Mouse (Mus musculus) intestine, postnatal 0 days (tissue): Measurements from ENCODE around the gene Rbm33. TPM values are rescaled to one million over a fixed set of nuclear protein-coding genes. Genes with fewer than 3 reads are reported as not detected.
A peak's percentile ranks its signal among the peaks of the same experiment; 100 is the strongest.

Experiments used
- ATAC-seq: fragments of 200-750 bp; cut with Nextera tagmentation; 2 replicates; pipeline ENCODE4 v1.8.0; 2017; ENCODE audit warnings: mild to moderate bottlenecking, moderate TSS enrichment, moderate library complexity
- H3K27ac ChIP-seq: fragments of 300-500 bp; sonication (generic); 2 replicates; pipeline ENCODE4 v1.5.1; 2014; ENCODE audit warnings: mild to moderate bottlenecking, low read depth, low read length, moderate library complexity
- H3K27me3 ChIP-seq: fragments of 300-500 bp; sonication (generic); replicated peaks from 2 replicates; pipeline ENCODE4 v1.6.1; 2014; ENCODE audit warnings: low read length, mixed read lengths; ENCODE audit not compliant: control insufficient read depth, insufficient read depth
- H3K36me3 ChIP-seq: fragments of 300-500 bp; sonication (generic); 2 replicates; pipeline ENCODE4 v1.6.1; 2014; ENCODE audit warnings: mild to moderate bottlenecking, moderate library complexity; ENCODE audit not compliant: control insufficient read depth, insufficient read depth
- H3K4me1 ChIP-seq: fragments of 300-500 bp; sonication (generic); replicated peaks from 2 replicates; pipeline ENCODE4 v1.6.1; 2014; ENCODE audit warnings: antibody characterized with exemption, low read length, mixed read lengths; ENCODE audit not compliant: control insufficient read depth, insufficient read depth
- H3K4me2 ChIP-seq: fragments of 300-500 bp; sonication (generic); replicated peaks from 2 replicates; pipeline ENCODE4 v1.6.1; 2014; ENCODE audit warnings: low read depth, mild to moderate bottlenecking, moderate library complexity
- H3K4me3 ChIP-seq: fragments of 300-500 bp; sonication (generic); 2 replicates; pipeline ENCODE4 v1.5.1; 2014; ENCODE audit warnings: low read depth, low read length
- H3K9ac ChIP-seq: fragments of 300-500 bp; sonication (generic); 2 replicates; pipeline ENCODE4 v1.6.1; 2014; ENCODE audit warnings: mild to moderate bottlenecking, low read depth, low read length
- H3K9me3 ChIP-seq: fragments of 300-500 bp; sonication (generic); 2 replicates; pipeline ENCODE4 v1.6.1; 2016; ENCODE audit warnings: mixed run types; ENCODE audit not compliant: control insufficient read depth
- CTCF ChIP-seq: sonication (generic); IDR thresholded peaks from 2 replicates; pipeline ENCODE4 v1.5.1; 2016; ENCODE audit warnings: low read depth, mild to moderate bottlenecking, control low read depth, antibody characterized with exemption, moderate library complexity
- WGBS: fragments of 180-500 bp; shearing (Covaris S2); extraction: QIAGEN DNeasy Blood & Tissue Kit; methylation state at CpG from one replicate; pipeline ENCODE4 v1.1.7; 2014; 5-methylcytosine and 5-hydroxymethylcytosine counted together
- polyA plus RNA-seq: library from polyadenylated mRNA; unstranded; fragments of >200 nt; fragmentation: Nextera tagmentation; extraction: Ambion mirVana; gene quantifications from 2 replicates; pipeline ENCODE4 v1.2.1, GENCODE M21; 2015

Rbm33 gene
- 6.1 and 7.1 TPM in 2 replicates for polyA plus RNA-seq

- Histone ChIP-seq H3K4me1 (no peaks in the 10 kb centered on the region; the same call in 1 of the 2 replicates), H3K4me3 (peak within 1 kb of the TSS; percentile 98), H3K9ac (peak within 1 kb of the TSS; percentile 100), H3K9me3 (no peaks in the 10 kb centered on the region), H3K27me3 (no peaks in the 10 kb centered on the region), H3K4me2 (peak within 1 kb of the TSS; percentile 74), H3K27ac (peak within 1 kb of the TSS; percentile 100), H3K36me3 (no peaks in the 10 kb centered on the region)
- under 1% methylated on average over 76 of the region's 76 CpGs for WGBS
- peak; percentile 94 for ATAC-seq
- peak; percentile 36 for TF ChIP-seq CTCF
These were observed at the start of gene Rbm33 for GRCm38 (mm10) chr5:28316722-28317245. Gene Rbm33 (plus strand): TSS chr5:28317121.

GRCm38 (mm10) chr5:28267576-28267975 lies 49.3 kb upstream of the Rbm33 start:
- H3K9me3 ChIP-seq, result no peaks in the 10 kb centered on the region
- no peak for TF ChIP-seq CTCF
- no peak overlapping the region for H3K9ac ChIP-seq
- 0 out of 2 replicates have a peak, but pooled peaks cover 4% of the 10 kb centered on the region for H3K4me1 ChIP-seq
- H3K4me2 ChIP-seq, result no peak overlapping the region
- H3K4me3 ChIP-seq, result no peak overlapping the region
- H3K27ac ChIP-seq, result no peak overlapping the region
- H3K27me3 ChIP-seq, result no peaks in the 10 kb centered on the region
- ATAC-seq, result no peak
- no peaks in the 10 kb centered on the region for H3K36me3 ChIP-seq
- WGBS, result 18% methylated on average over 2 of the region's 2 CpGs

GRCm38 (mm10) chr5:28269469-28269991 lies 47.4 kb upstream of the Rbm33 start:
- no peak overlapping the region for H3K27ac ChIP-seq
- 40% methylated on average over 6 of the region's 6 CpGs for WGBS
- 0 out of 2 replicates have a peak, but pooled peaks cover 4% of the 10 kb centered on the region for H3K4me1 ChIP-seq
- no peak for TF ChIP-seq CTCF
- no peak overlapping the region for H3K4me3 ChIP-seq
- H3K4me2 ChIP-seq, result no peak overlapping the region
- ATAC-seq, result no peak
- H3K27me3 ChIP-seq, result no peaks in the 10 kb centered on the region
- H3K9ac ChIP-seq, result no peak overlapping the region
- no peaks in the 10 kb centered on the region for H3K9me3 ChIP-seq
- no peaks in the 10 kb centered on the region for H3K36me3 ChIP-seq

- no peaks in the 10 kb centered on the region for H3K36me3 ChIP-seq
- H3K4me2 ChIP-seq, result no peak overlapping the region
- no peak overlapping the region for H3K4me3 ChIP-seq
- no peaks in the 10 kb centered on the region for H3K9me3 ChIP-seq
- 73% methylated on average over 2 of the region's 2 CpGs for WGBS
- no peak for ATAC-seq
- H3K27ac ChIP-seq, result no peak overlapping the region
- H3K27me3 ChIP-seq, result no peaks in the 10 kb centered on the region
- H3K4me1 ChIP-seq, result no peaks in the 10 kb centered on the region
- TF ChIP-seq CTCF, result no peak
- no peak overlapping the region for H3K9ac ChIP-seq
These were observed 44.1 kb upstream of the Rbm33 start for GRCm38 (mm10) chr5:28272836-28273235.

- Histone ChIP-seq H3K9me3 (no peaks in the 10 kb centered on the region), H3K4me3 (no peak overlapping the region), H3K4me2 (no peak overlapping the region), H3K27me3 (no peaks in the 10 kb centered on the region), H3K27ac (no peak overlapping the region), H3K4me1 (no peaks in the 10 kb centered on the region), H3K36me3 (no peaks in the 10 kb centered on the region), H3K9ac (no peak overlapping the region)
- no peak for TF ChIP-seq CTCF
- 13% methylated on average over 2 of the region's 2 CpGs for WGBS
- ATAC-seq, result no peak
These were observed 39.6 kb upstream of the Rbm33 start for GRCm38 (mm10) chr5:28277279-28277678.

GRCm38 (mm10) chr5:28289111-28289510 lies 27.8 kb upstream of the Rbm33 start:
- Histone ChIP-seq H3K9ac (no peak overlapping the region), H3K36me3 (no peaks in the 10 kb centered on the region), H3K4me3 (no peak overlapping the region), H3K9me3 (no peaks in the 10 kb centered on the region), H3K4me2 (no peak overlapping the region), H3K27me3 (no peaks in the 10 kb centered on the region), H3K27ac (no peak overlapping the region), H3K4me1 (peaks cover 3% of the 10 kb centered on the region; the same call in 1 of the 2 replicates)
- TF ChIP-seq CTCF, result no peak
- ATAC-seq, result no peak
- WGBS, result 67% methylated on average over 3 of the region's 3 CpGs
